Mouse (Mus musculus) lung, adult 2 months (tissue): ENCODE data around the gene Zbtb3. TPM values are rescaled to one million over a fixed set of nuclear protein-coding genes. Genes with fewer than 3 reads are reported as not detected.
A peak's percentile ranks its signal among the peaks of the same experiment; 100 is the strongest.

Source experiments
- DNase-seq: peaks from one replicate; pipeline ENCODE4 v3.0.0; 2022
- H3K4me1 ChIP-seq: fragments of 200-500 bp; 2 replicates; pipeline ENCODE4 v1.6.1; 2011; ENCODE audit warnings: low read length; ENCODE audit not compliant: control insufficient read depth, insufficient read depth
- H3K4me3 ChIP-seq: fragments of 200-500 bp; replicated peaks from 2 replicates; pipeline ENCODE3; 2011; ENCODE audit warnings: low read depth, mild to moderate bottlenecking, control low read depth, low read length; ENCODE audit errors: extremely low read depth
- CTCF ChIP-seq: fragments of 200-500 bp; IDR thresholded peaks from 2 replicates; pipeline ENCODE4 v1.5.1; 2011; ENCODE audit warnings: mild to moderate bottlenecking, low read length, control low read depth; ENCODE audit not compliant: insufficient read depth
- POLR2A ChIP-seq: fragments of 200-500 bp; IDR thresholded peaks from 2 replicates; pipeline ENCODE4 v1.6.1; 2011; ENCODE audit warnings: low read depth, mild to moderate bottlenecking, control low read depth, low read length, borderline replicate concordance; ENCODE audit errors: extremely low read depth
- WGBS: fragments of 180-500 bp; shearing (Covaris S2); methylation state at CpG from one replicate; pipeline ENCODE4 v1.1.7; 2018; 5-methylcytosine and 5-hydroxymethylcytosine counted together
- polyA plus RNA-seq: library from polyadenylated mRNA; depleted of rRNA; stranded (reverse); fragments of >200 nt; gene quantifications from 2 replicates; pipeline ENCODE4 v1.2.3, GENCODE M21; 2012

Zbtb3 gene
- polyA plus RNA-seq, 1 experiment, result 2.3 TPM

- DNase-seq, result peak; percentile 86
- H3K4me3 ChIP-seq, result peak within 1 kb of the TSS; percentile 72
- H3K4me1 ChIP-seq, result peaks cover 8% of the 10 kb centered on the region; the same call in 1 of the 2 replicates
- TF ChIP-seq POLR2A (peak; percentile 69), CTCF (peak; percentile 32; the same call in 1 of the 2 replicates)
- under 1% methylated on average over 38 of the region's 38 CpGs for WGBS
Measured at GRCm38 (mm10) chr19:8837251-8837791, 35.0 kb downstream of the Zbtb3 start, which contains the start of gene Bscl2. Gene Bscl2, plus strand, starts transcription at chr19:8837467.

- TF ChIP-seq CTCF, result no peak
- no peak for DNase-seq
- peak overlapping the region; percentile 72 for H3K4me3 ChIP-seq
- 20% methylated on average over 15 of the region's 15 CpGs for WGBS
- H3K4me1 ChIP-seq, result peaks cover 8% of the 10 kb centered on the region; the same call in 1 of the 2 replicates
Measured at GRCm38 (mm10) chr19:8838041-8838730, 35.8 kb downstream of the Zbtb3 start.

- Histone ChIP-seq H3K4me1 (peaks cover 8% of the 10 kb centered on the region; the same call in 1 of the 2 replicates), H3K4me3 (peak within 1 kb of the TSS; percentile 72)
- TF ChIP-seq CTCF, result no peak
- TF ChIP-seq POLR2A, result no peak
- DNase-seq, result no peak
- 81% methylated on average over 11 of the region's 11 CpGs for WGBS
Measured at GRCm38 (mm10) chr19:8839103-8839907, 37.0 kb downstream of the Zbtb3 start, which contains the start of gene Gng3. Gene Gng3, minus strand, starts transcription at chr19:8839194.

DNA sequence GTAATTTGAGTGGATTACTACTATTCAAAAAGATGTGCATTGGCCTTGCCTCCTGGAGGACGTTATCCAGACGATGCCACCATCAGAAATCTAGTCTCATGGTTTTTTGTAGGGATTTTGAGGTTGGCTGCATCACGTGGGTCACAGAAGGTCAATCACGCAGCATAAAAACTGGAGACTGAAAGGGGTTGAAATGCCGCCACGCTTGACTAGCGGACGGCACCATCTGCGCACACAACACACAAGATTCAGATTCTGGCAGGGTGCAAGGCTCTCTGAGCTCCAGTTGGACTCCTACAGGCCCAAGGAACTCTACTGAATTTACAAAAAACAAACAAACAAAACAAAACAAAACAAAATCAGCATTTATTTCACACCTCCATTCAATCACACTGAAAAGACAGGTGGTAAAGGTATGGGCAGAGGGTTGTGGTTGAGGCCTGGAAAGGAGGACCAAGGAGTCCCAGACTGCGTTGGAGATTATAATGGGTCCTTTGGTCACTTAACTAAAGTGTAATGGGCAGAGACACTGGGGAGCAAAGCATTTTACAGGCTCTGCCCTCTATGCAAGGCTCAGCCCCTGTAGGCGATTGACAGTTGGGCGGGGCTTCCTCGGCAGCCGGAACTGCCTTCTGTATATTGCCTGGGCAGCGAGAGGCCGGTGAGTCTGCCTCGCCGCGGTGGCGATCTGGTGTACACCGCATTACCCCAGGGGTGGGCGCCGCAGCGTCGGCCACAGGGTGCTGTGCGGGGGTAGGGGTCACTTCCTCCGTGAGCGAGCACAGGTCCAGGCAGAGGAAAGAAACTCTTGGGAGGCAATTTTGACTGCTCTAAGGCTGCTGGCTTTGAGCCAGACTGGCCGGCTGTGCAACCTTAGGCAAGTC, 37.8 kb downstream of the Zbtb3 start:
- TF ChIP-seq POLR2A (peak; percentile 65; the same call in 1 of the 2 replicates), CTCF (no peak)
- peak; percentile 75 for DNase-seq
- Histone ChIP-seq H3K4me1 (peaks cover 8% of the 10 kb centered on the region; the same call in 1 of the 2 replicates), H3K4me3 (peak overlapping the region; percentile 74)
- 27% methylated on average over 29 of the region's 29 CpGs for WGBS

DNA sequence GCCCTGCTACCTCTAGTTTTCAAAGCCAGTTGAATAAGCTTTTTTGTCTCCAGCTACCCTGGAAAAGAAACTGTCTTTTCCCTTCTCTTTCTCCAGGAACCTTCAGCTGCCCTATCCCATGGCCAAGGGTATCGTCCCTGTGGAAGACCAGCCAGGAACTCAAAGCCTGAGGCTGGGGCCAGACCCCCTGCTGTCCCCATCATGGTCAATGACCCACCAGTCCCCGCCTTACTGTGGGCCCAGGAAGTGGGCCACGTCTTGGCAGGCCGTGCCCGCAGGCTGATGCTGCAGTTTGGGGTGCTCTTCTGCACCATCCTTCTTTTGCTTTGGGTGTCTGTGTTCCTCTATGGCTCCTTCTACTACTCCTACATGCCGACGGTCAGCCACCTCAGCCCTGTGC, 38.7 kb downstream of the Zbtb3 start:
- WGBS, result 84% methylated on average over 7 of the region's 7 CpGs
- DNase-seq, result no peak
- H3K4me1 ChIP-seq, result peaks cover 8% of the 10 kb centered on the region; the same call in 1 of the 2 replicates
- TF ChIP-seq CTCF (no peak), POLR2A (no peak)
- H3K4me3 ChIP-seq, result no peak overlapping the region

DNA sequence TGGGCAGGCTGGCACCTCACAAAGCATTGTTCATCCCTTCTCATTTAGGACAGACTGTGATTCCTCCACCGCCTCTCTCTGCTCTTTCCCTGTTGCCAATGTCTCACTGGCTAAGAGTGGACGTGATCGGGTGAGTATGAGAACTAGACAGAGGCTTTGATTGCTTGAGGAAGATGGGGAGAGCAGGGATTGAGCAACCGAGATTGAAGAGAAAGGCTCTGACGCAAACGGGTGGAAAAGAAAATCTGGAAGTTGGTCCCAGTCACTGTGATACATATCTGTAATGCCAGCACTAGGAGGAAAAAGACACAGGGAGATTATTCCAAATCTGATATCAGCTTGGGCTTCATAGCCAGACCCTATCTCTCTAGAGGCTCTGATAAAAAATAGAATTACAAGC, 40.6 kb downstream of the Zbtb3 start:
- H3K4me3 ChIP-seq, result no peak overlapping the region
- no peak for DNase-seq
- whole genome bisulfite sequencing, result 74% methylated on average over 6 of the region's 6 CpGs
- H3K4me1 ChIP-seq, result peaks cover 8% of the 10 kb centered on the region; the same call in 1 of the 2 replicates
- TF ChIP-seq POLR2A (no peak), CTCF (no peak)

GRCm38 (mm10) chr19:8844371-8845129, 42.2 kb downstream of the Zbtb3 start:
- DNase-seq, result peak; percentile 67
- TF ChIP-seq CTCF (peak; percentile 51; the same call in 1 of the 2 replicates), POLR2A (no peak)
- Histone ChIP-seq H3K4me1 (peaks cover 3% of the 10 kb centered on the region; the same call in 1 of the 2 replicates), H3K4me3 (no peak overlapping the region)
- WGBS, result 49% methylated on average over 5 of the region's 5 CpGs

- TF ChIP-seq CTCF (no peak), POLR2A (no peak)
- no peak overlapping the region for H3K4me3 ChIP-seq
- DNase-seq, result no peak
- no peaks in the 10 kb centered on the region for H3K4me1 ChIP-seq
- WGBS, result 82% methylated on average over 5 of the region's 5 CpGs
Measured at GRCm38 (mm10) chr19:8848356-8848755, 46.0 kb downstream of the Zbtb3 start.
